Mouse (Mus musculus) lung, postnatal 0 days (tissue): ENCODE results near the gene Lrrc72.

ENCODE experiments used
- CTCF ChIP-seq: IDR thresholded peaks from 2 replicates; pipeline ENCODE4 v1.5.1; 2016; ENCODE audit warnings: antibody characterized with exemption, mild to moderate bottlenecking
- EP300 ChIP-seq: IDR thresholded peaks from 2 replicates; pipeline ENCODE4 v1.6.1; 2016; ENCODE audit warnings: antibody characterized with exemption, mild to moderate bottlenecking, control low read depth

GRCm38 (mm10) chr12:36216905-36217304 lies 36.3 kb downstream of the Lrrc72 start:
- TF ChIP-seq CTCF (no peak), EP300 (no peak)
